Mouse (Mus musculus): ENCODE data around the gene Dnajc17.

GRCm38 (mm10) chr2:119156681-119157572, 51.7 kb downstream of the Dnajc17 start, which contains the start of gene Rmdn3:
- TF ChIP-seq CTCF (IDR thresholded peaks at IDR 0.05; ENCODE audit: low read depth, low read length) (no peak), POLR2A (IDR thresholded peaks at IDR 0.05; ENCODE audit: borderline replicate concordance, low read depth, low read length) (no peak)

Measured in bone marrow macrophage, adult 2 months (primary cell).